Mouse (Mus musculus) myocyte (in vitro differentiated cells): ENCODE data around the gene Fbxo42.

ENCODE experiments used
- POLR2A ChIP-seq: IDR thresholded peaks from one replicate; pipeline ENCODE4 v1.6.1; 2011; ENCODE audit warnings: low read depth, mild to moderate bottlenecking, control low read depth, moderate library complexity; ENCODE audit not compliant: insufficient read length
- TCF3 ChIP-seq: IDR thresholded peaks from one replicate; pipeline ENCODE4 v1.6.1; 2011; ENCODE audit warnings: low read depth, control low read depth; ENCODE audit not compliant: insufficient read length

GRCm38 (mm10) chr4:141200906-141201305 is 53.2 kb downstream of the Fbxo42 start:
- no peak for TF ChIP-seq TCF3
- TF ChIP-seq POLR2A, result no peak
